Mouse (Mus musculus) left cerebral cortex, postnatal 36 days (tissue): ENCODE measurements around the gene Dydc2. TPM values are rescaled to one million over a fixed set of nuclear protein-coding genes. Genes with fewer than 3 reads are reported as not detected.

Experiments
- DNase-seq, 2 experiments: peaks; one replicate each; pipeline ENCODE4 v3.0.0; 2021 to 2022; ENCODE audit warnings: low spot score in 2 of 2, mixed read lengths in 1 of 2
- intact Hi-C: fragments of 180-260 bp; cut with DNase I; formaldehyde crosslinking; loops from one replicate; pipeline ENCODE4 v1.15.1; 2025
- total RNA-seq, 2 experiments: library from RNA; stranded (reverse); gene quantifications; 2 replicates each; pipeline ENCODE4 v1.2.3; 2021

Gene Dydc2
- total RNA-seq, 2 experiments from 2014 or later, result 1.4 TPM; not detected in 1

DNA sequence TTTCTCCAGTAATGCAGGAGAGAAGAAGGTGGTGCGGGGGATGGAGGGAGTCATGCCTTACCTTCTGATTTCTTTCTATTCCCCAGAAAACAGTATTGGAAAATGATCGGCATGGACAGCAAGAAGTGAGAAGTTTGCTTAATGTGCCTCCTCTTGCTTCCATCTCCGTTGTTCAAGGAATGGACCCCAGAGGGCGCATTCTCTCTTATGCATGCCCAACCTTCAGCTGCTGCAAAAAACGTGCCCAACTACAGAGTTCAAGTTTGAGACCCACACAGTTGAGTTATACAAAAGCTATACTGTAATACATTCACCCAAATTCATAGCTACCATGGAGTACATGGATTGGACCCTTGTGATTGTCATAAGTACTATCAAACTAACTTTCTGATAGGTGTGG, 16.5 kb downstream of the Dydc2 start:
- intact Hi-C loops, result no loop called here
- no peak for DNase-seq

- DNase-seq, result no peak
- intact Hi-C loops, result no loop called here
These were observed 18.5 kb downstream of the Dydc2 start for GRCm38 (mm10) chr14:41050471-41050870.

- intact Hi-C loops, result no loop called here
- no peak for DNase-seq
These were observed 21.6 kb downstream of the Dydc2 start for GRCm38 (mm10) chr14:41047402-41047801.

- intact Hi-C loops, result loop anchor here (2.0 kb wide), 1 partner anchor 56 kb away; no protein-coding TSS in a partner anchor
- DNase-seq, result peak; percentile 26 to 49
These were observed 33.7 kb downstream of the Dydc2 start for GRCm38 (mm10) chr14:41035146-41035798.

DNA sequence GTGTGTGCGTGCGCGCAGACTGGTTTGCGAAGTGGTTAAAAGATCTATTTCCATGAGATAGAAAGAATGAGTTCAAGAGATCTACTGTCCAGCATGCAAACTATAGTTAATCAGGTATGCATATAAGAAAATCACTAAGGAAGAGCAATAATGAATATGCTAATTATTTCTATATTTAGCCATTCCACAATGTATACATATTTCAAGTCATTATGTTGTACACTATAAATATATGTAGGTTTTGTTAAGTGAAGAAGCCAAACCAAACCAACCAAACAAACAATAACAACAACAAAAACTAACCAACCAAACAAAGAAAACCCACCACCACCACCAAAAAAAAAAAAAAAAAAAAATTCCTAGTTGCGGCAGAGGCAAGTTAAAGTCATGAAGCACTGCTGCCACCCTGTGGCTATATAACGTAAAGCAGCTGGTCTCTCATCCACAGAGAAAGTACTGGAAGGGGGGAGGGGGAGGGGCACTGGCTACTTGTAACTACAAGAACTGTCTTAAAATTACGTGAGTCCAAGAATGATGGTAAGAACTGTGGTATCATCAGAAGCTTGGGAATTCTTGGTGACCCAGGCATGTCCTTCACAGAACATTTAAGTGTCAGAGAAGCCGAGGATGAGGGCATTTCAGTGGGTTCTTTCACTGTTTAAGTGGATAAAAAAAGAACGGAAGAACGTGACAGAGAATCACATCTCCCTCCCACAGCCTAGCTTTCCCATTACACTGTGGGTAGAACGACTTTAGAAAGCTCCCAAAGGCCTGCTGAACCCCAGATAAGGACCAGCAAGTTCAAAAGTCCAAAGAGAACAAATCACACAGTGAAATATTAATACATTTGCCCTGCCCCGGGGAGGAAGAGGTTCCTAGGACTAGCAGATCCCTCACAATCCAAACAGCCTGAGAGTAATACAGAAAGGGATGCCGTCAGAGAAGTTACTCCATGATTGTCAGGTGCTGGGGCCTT, 35.6 kb downstream of the Dydc2 start:
- peak; percentile 59 to 67 for DNase-seq
- intact Hi-C loops, result loop anchor here (2.0 kb wide), 2 partner anchors 55 to 117 kb away; no protein-coding TSS in a partner anchor

GRCm38 (mm10) chr14:41030989-41031513, 38.0 kb downstream of the Dydc2 start:
- intact Hi-C loops, result no loop called here
- DNase-seq, result no peak

- DNase-seq, result no peak
- intact Hi-C loops, result no loop called here
These were observed 39.7 kb downstream of the Dydc2 start for GRCm38 (mm10) chr14:41029303-41029702.

DNA sequence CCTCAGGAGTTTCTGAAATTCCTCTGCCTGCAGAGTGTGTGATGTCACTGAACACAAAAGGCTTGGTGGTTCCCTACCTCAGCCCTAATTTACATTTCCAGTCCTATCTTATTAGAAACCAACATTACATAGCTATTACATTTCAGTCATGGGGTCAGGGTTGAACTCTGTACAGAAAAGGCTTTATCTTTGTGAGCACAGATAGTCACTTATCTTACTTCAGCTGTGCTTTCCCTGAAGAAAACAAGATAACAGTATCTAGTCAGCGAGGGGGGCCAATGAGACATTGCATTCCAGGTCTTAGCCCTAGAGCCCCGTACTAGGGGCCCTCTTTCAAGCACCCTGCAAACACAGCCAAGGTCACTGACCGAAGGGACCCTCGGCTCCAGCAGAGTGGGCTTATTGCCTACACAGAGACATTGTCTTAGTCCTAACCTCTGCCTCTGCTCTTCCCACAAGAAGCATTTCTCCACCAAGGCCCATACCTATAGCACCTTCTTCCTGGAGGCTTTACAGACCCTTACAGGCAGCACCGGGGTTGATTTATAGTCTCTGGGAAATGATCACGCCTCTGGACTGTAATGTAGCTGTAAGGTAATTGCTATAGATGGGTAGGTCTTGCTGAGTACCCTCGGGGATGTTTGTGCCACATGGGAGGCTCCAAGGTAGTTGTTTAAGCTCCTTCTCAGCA, 43.3 kb downstream of the Dydc2 start:
- intact Hi-C loops, result no loop called here
- DNase-seq, result no peak

- DNase-seq, result no peak
- intact Hi-C loops, result no loop called here
These were observed 43.9 kb downstream of the Dydc2 start for GRCm38 (mm10) chr14:41025087-41025486.

- DNase-seq, result no peak
- intact Hi-C loops, result no loop called here
These were observed 47.8 kb downstream of the Dydc2 start for GRCm38 (mm10) chr14:41021246-41021645.

DNA sequence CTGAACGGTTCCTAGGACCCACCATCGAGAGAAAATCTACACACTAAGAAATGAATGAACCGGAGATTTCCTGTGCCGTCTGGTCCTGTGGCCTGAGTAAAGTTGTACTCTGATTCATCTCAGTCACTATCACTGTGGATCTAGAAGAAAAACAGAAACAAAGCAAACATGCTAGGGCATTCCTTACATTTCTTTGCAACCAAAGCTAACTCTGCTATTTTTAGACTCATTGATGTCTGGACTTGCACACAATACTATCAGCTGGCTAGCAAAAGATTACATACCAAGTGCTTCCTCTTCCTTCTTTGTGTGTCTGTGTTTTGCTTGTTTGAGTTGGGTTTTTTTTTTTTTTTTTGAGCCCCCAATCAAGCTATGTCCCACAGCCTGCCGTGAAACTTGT, 51.5 kb downstream of the Dydc2 start:
- intact Hi-C loops, result no loop called here
- no peak for DNase-seq

DNA sequence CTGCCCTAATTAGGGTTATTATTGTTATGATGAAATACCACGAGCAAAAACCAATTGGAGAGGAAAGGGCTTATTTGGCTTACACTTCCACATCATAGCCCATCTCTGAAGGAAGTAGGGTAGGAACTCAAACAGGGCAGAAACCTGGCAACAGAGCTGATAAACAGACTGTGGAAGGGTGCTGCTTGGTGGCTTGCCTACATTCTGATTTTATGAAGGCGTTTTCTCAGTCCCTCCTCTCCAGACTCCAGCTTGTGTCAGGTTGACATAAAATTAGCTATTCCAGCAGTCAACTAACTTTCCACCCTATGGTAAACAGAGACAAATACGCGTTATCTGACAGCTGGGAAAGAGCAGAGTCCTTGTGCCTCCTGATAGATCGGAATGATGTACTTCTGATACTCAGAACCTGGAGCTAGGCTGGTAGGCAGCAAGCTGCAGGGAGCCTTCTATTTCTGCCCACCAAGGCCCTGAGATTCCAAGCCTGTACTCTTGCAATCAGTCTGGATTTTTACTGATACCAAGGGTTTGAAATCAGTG, 54.2 kb downstream of the Dydc2 start:
- intact Hi-C loops, result loop anchor here (5.0 kb wide), 1 partner anchor 47 kb away; the partner anchor contains the start of gene Tspan14
- DNase-seq, result peak in 1 of 2 experiments; percentile 19

DNA sequence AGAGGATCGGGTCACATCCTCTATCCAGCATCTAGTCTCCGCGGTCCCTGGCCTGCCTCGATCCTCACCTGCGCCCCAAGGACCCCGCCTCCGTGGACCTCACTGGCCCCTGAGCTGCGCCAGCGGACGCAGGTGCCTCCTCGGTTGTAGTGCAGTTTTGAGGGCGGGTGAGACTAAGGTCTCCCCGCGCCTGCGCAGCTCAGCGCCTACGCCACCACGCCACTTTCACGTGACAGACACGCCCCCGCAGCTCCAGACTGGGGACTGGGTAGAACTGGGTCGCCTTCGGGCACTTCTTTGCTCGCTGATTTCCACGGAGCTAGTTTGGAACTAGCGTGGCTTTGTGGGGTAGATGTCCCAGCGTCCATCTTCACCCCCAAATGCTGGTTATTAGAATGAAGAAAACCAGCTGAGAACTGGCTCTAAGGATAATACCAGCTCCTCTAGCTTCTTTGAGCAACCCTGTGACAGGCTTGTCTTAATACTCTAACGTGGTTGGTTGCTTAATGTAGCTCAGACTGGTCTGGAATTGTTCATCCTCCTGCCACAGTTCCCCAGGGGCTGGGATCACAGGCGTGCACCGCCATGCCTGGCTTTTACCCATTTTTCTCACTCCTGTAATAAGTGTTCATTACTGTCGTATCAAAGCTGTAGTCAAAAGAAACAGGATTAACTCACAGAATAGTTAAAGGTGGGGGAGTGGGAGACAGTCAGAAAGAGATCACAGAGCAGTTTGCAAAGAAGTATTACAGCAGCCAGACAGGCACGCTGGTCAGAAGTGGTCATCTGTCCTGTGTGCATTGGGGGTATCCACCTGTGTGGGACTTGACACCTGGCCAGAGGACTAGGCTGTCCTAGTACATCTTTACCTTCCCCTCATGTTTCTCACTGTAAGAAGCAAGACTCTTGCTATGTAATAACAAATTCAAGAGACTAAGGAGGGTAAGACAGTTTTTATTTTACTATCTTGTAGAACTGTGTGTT, 55.1 kb downstream of the Dydc2 start, which contains the start of gene Fam213a:
Gene Fam213a, minus strand, starts transcription at position 159 of the 984 bp plus-strand sequence.
- intact Hi-C loops, result loop anchor here (5.0 kb wide), 1 partner anchor 47 kb away; the partner anchor contains the start of gene Tspan14
- peak; percentile 93 to 95 for DNase-seq

- intact Hi-C loops, result loop anchor here (5.0 kb wide), 1 partner anchor 46 kb away; the partner anchor contains the start of gene Tspan14
These were observed 55.9 kb downstream of the Dydc2 start for GRCm38 (mm10) chr14:41013143-41013542.

DNA sequence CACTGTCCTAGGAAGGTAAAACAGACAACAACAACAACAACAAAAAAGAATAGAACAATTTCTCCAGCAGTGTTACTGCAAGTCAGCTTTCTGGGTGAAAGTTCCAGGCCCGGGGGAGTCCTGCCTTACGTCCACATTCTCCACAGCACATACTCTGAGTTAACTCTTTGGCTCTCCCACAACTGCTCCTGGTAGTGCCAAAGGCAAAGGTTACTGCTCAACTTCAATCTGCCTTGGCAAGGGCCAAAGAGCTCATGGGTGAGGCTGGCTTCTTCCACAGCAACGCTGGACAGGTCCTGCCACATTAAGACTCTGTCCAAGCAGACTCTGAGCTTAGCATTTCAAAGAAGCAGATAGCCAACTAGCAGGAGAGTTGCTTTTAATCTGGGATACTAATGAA, 57.1 kb downstream of the Dydc2 start:
- intact Hi-C loops, result loop anchor here (5.0 kb wide), 1 partner anchor 45 kb away; the partner anchor contains the start of gene Tspan14
- DNase-seq, result no peak

More at GRCm38 (mm10) chr14:41013143-41013542, 55.9 kb downstream of the Dydc2 start:
- no peak for DNase-seq

- intact Hi-C loops, result no loop called here
- no peak for DNase-seq
These were observed 60.9 kb downstream of the Dydc2 start for GRCm38 (mm10) chr14:41008138-41008537.

GRCm38 (mm10) chr14:41007641-41008040, 61.4 kb downstream of the Dydc2 start:
- no peak for DNase-seq
- intact Hi-C loops, result no loop called here

GRCm38 (mm10) chr14:41006899-41007298, 62.1 kb downstream of the Dydc2 start:
- DNase-seq, result peak in 1 of 2 experiments; percentile 9
- intact Hi-C loops, result no loop called here
